ENCODE assay signal across 8 mouse cellular contexts in genomic region chr2:5715054-5715410, GRCm38 (mm10). TPM values are rescaled to one million over a fixed set of nuclear protein-coding genes. Genes with fewer than 3 reads are reported as not detected.
A peak's percentile ranks its signal among the peaks of the same experiment; 100 is the strongest.
DNase-seq lines count a peak whose midpoint lies in the region; ATAC-seq and TF ChIP-seq lines count a peak whose summit lies in the region.

No protein-coding gene starts in this region.

- no peak overlapping the region; the same call in 1 of the 2 replicates for H3K27ac ChIP-seq in heart, adult 2 months
- peak overlapping the region; percentile 85 for H3K27ac ChIP-seq in ES-Bruce4 (ENCODE audit: insufficient read depth, low read length)
- peak overlapping the region; percentile 56 for H3K27ac ChIP-seq in forebrain, embryonic 16.5 days (ENCODE audit: low read length)
- H3K27ac ChIP-seq in liver, embryonic 14.5 days: no peak overlapping the region

- H3K79me2 ChIP-seq in heart, adult 2 months (replicated peaks; ENCODE audit: control insufficient read depth, insufficient read depth, low read length): no peaks in the 10 kb centered on the region

- ATAC-seq in forebrain, embryonic 16.5 days: no peak; the same call in 1 of the 2 replicates
- ATAC-seq in liver, embryonic 14.5 days (ENCODE audit: insufficient read depth): no peak

- TF ChIP-seq EP300 in heart, adult 2 months (IDR thresholded peaks at IDR 0.05; ENCODE audit: insufficient read depth, low read depth, low read length): no peak
- TF ChIP-seq EP300 in ES-Bruce4 (IDR thresholded peaks at IDR 0.05; ENCODE audit: insufficient read depth, low read depth, low read length): 0 out of 2 replicates have a peak, but pooled peaks have one; percentile 23
- no peak for TF ChIP-seq EP300 in liver, embryonic 14.5 days (IDR thresholded peaks at IDR 0.05; ENCODE audit: low read depth)

- TF ChIP-seq POLR2A in heart, adult 2 months (IDR thresholded peaks at IDR 0.05; ENCODE audit: insufficient read depth, low read depth, low read length): no peak
- TF ChIP-seq POLR2A in ES-Bruce4 (IDR thresholded peaks at IDR 0.05; ENCODE audit: insufficient read depth, low read length): no peak

- peak overlapping the region; percentile 54 for H3K9ac ChIP-seq in heart, adult 2 months (ENCODE audit: low read depth, low read length)
- peak overlapping the region; percentile 73 for H3K9ac ChIP-seq in ES-Bruce4 (ENCODE audit: low read depth, poor library complexity, severe bottlenecking)
- H3K9ac ChIP-seq in forebrain, embryonic 16.5 days (replicated peaks; ENCODE audit: low read depth, low read length): peak overlapping the region; percentile 84
- no peak overlapping the region for H3K9ac ChIP-seq in liver, embryonic 14.5 days (replicated peaks)

- intact Hi-C loops in heart, adult 2 months (cut with DNase I): loop anchor here (10.0 kb wide), 1 partner anchor 90 kb away; no protein-coding TSS in a partner anchor
- intact Hi-C loops in heart, postnatal 36 days (cut with DNase I): loop anchor here (5.0 kb wide), 2 partner anchors 52 to 263 kb away; no protein-coding TSS in a partner anchor

- DNase-seq in heart, adult 2 months: no peak
- no peak for DNase-seq in heart, postnatal 36 days
- DNase-seq in liver, embryonic 14.5 days (ENCODE audit: low read depth in 3 of 3, low spot score in 3 of 3): no peak
- DNase-seq in frontal cortex, postnatal 36 days (ENCODE audit: low spot score in 2 of 2): no peak
- no peak for DNase-seq in yolk sac, embryonic 10.5 days (ENCODE audit: low spot score)
- no peak for DNase-seq in Muller cell, postnatal 12 days (ENCODE audit: inconsistent ontology term)

- no peaks in the 10 kb centered on the region; the same call in 1 of the 2 replicates for H3K9me3 ChIP-seq in ES-Bruce4 (replicated peaks; ENCODE audit: control insufficient read depth, insufficient read depth, low read length, poor library complexity, severe bottlenecking)
- H3K9me3 ChIP-seq in forebrain, embryonic 16.5 days (ENCODE audit: control insufficient read depth, low read length): peaks cover 3% of the 10 kb centered on the region; the same call in 1 of the 2 replicates
- H3K9me3 ChIP-seq in liver, embryonic 14.5 days (ENCODE audit: control insufficient read depth, low read length): no peaks in the 10 kb centered on the region

- WGBS in heart, adult 2 months: 2% methylated on average over 19 of the region's 19 CpGs
- WGBS in forebrain, embryonic 16.5 days: under 1% methylated on average over 19 of the region's 19 CpGs
- 1% methylated on average over 19 of the region's 19 CpGs for WGBS in liver, embryonic 14.5 days (ENCODE audit: insufficient replicate concordance)

- no peak for TF ChIP-seq CTCF in heart, adult 2 months (IDR thresholded peaks at IDR 0.05)
- TF ChIP-seq CTCF in ES-Bruce4 (IDR thresholded peaks at IDR 0.05; ENCODE audit: low read depth, low read length): no peak
- no peak for TF ChIP-seq CTCF in liver, embryonic 14.5 days (IDR thresholded peaks at IDR 0.05; ENCODE audit: low read depth)

- peak overlapping the region; percentile 63 for H3K4me3 ChIP-seq in heart, adult 2 months
- peak overlapping the region; percentile 81 for H3K4me3 ChIP-seq in ES-Bruce4 (ENCODE audit: low read depth, low read length)
- peak overlapping the region; percentile 58 for H3K4me3 ChIP-seq in forebrain, embryonic 16.5 days (replicated peaks; ENCODE audit: low read length)
- peak overlapping the region; percentile 56 to 61 for H3K4me3 ChIP-seq in liver, embryonic 14.5 days (ENCODE audit: insufficient read depth in 1 of 2, low read depth in 2 of 2, low read length in 2 of 2)

- H3K27me3 ChIP-seq in heart, adult 2 months (ENCODE audit: control insufficient read depth, insufficient read depth, low read length): no peaks in the 10 kb centered on the region
- H3K27me3 ChIP-seq in ES-Bruce4 (ENCODE audit: control insufficient read depth, insufficient read depth, low read length, poor library complexity, severe bottlenecking): no peaks in the 10 kb centered on the region
- H3K27me3 ChIP-seq in forebrain, embryonic 16.5 days (replicated peaks; ENCODE audit: control insufficient read depth, insufficient read depth, low read length): no peaks in the 10 kb centered on the region; the same call in 1 of the 2 replicates
- H3K27me3 ChIP-seq in liver, embryonic 14.5 days (ENCODE audit: control insufficient read depth, insufficient read depth, low read length): peaks cover 38% of the 10 kb centered on the region

- peak overlapping the region; percentile 98 for H3K4me2 ChIP-seq in forebrain, embryonic 16.5 days (ENCODE audit: low read length)
- peak overlapping the region; percentile 81 for H3K4me2 ChIP-seq in liver, embryonic 14.5 days (ENCODE audit: low read depth)

- H3K36me3 ChIP-seq in heart, adult 2 months (ENCODE audit: control insufficient read depth, insufficient read depth, low read length): no peaks in the 10 kb centered on the region
- H3K36me3 ChIP-seq in ES-Bruce4 (ENCODE audit: control insufficient read depth, insufficient read depth, low read length, poor library complexity, severe bottlenecking): no peaks in the 10 kb centered on the region
- no peaks in the 10 kb centered on the region for H3K36me3 ChIP-seq in forebrain, embryonic 16.5 days (ENCODE audit: control insufficient read depth, insufficient read depth)
- H3K36me3 ChIP-seq in liver, embryonic 14.5 days (replicated peaks; ENCODE audit: control insufficient read depth, insufficient read depth, low read depth): no peaks in the 10 kb centered on the region

- peaks cover 2% of the 10 kb centered on the region for H3K4me1 ChIP-seq in heart, adult 2 months (ENCODE audit: control insufficient read depth, insufficient read depth, low read length)
- peaks cover 1% of the 10 kb centered on the region for H3K4me1 ChIP-seq in ES-Bruce4 (ENCODE audit: control insufficient read depth, insufficient read depth, low read length)
- peaks cover 19% of the 10 kb centered on the region for H3K4me1 ChIP-seq in forebrain, embryonic 16.5 days (replicated peaks; ENCODE audit: control insufficient read depth, insufficient read depth, low read length)
- 0 out of 4 replicates have a peak, but pooled peaks cover 2 to 4% of the 10 kb centered on the region in 2 experiments for H3K4me1 ChIP-seq in liver, embryonic 14.5 days (replicated peaks; ENCODE audit: control insufficient read depth in 2 of 2, insufficient read depth in 2 of 2, low read length in 1 of 2)

RNA-seq across cellular contexts. Expression of gene Camk1d, which starts 0.7 kb away (rescaled TPM):
- 1 to 10 TPM; 4.3 to 4.9 TPM for total RNA-seq in heart, adult 2 months (2021)
- 2.5 and 3.3 TPM in 2 replicates for polyA plus RNA-seq in heart, adult 2 months (2012; rRNA removed)
- 1 to 10 TPM; 3.6 to 5.2 TPM for total RNA-seq in heart, postnatal 36 days (2021)
- 3.2 and 5.9 TPM in 2 replicates for polyA plus RNA-seq in ES-Bruce4 (2011; ENCODE audit: insufficient read depth, insufficient read length, low read depth, missing spikeins)
- polyA plus RNA-seq in forebrain, embryonic 16.5 days (2015; fragmentation: Nextera tagmentation; extraction: Ambion mirVana): 8.1 and 10.6 TPM in 2 replicates
- polyA plus RNA-seq in liver, embryonic 14.5 days (2012; rRNA removed): 0.47 and 0.63 TPM in 2 replicates
- 0.83 and 1.0 TPM in 2 replicates for polyA plus RNA-seq in liver, embryonic 14.5 days (2014; fragmentation: Nextera tagmentation; extraction: Ambion mirVana)

Comparison
In these comparisons a context has a peak if more than half of its experiments do, and no peak if none do; other contexts are left out.
1. H3K27ac ChIP-seq: peak in ES-Bruce4 (single experiment) and forebrain, embryonic 16.5 days (single experiment); none in heart, adult 2 months (single experiment) and liver, embryonic 14.5 days (single experiment).
2. Peak in every context shown above with its lines, with median percentiles within 50 percentile points of each other: H3K4me3 ChIP-seq.